Mouse (Mus musculus): ENCODE measurements at regions not wholly inside any gene's neighbourhood (a gene's known extent, or its start where the extent isn't known, plus 50 kb on each side); places are given as distances from the start of the nearest gene placed in this dataset.

DNA sequence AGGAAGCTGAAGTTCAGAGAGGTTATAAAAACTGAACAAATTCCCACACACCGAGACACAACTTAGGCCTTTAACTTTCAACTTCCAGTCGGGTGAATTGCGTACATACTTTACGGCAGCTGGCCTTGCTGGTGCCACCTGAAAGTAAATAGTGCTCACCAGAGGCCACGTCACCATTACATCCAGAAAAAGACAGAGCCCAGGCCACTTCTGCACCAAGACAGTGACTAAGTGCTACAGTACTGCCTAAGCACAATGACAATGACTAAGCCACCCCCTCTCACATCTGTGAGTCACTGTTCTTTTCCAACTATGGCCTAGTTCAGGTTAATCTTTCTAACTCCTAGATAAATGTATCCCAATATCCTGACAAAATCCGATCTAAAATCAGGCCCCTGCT lies 215.7 kb upstream of the Btbd3 start:
- TF ChIP-seq POLR2A (IDR thresholded peaks at IDR 0.05; ENCODE audit: insufficient read length, low read depth) (no peak), SRF (IDR thresholded peaks at IDR 0.05; ENCODE audit: control insufficient read depth, insufficient read length, low read depth) (no peak)
